Mouse (Mus musculus): ENCODE results near the gene Itih2.

- TF ChIP-seq CTCF (IDR thresholded peaks at IDR 0.05; ENCODE audit: insufficient read depth, low read depth, low read length) = no peak
- no peak for TF ChIP-seq POLR2A (IDR thresholded peaks at IDR 0.05; ENCODE audit: insufficient read depth, low read depth, low read length)
These were observed 2.7 kb upstream of the Itih2 start for GRCm38 (mm10) chr2:10133941-10134340.
